Mouse (Mus musculus): Measurements from ENCODE around the gene Olfr150. TPM values are rescaled to one million over a fixed set of nuclear protein-coding genes. Genes with fewer than 3 reads are reported as not detected.
"Not testable (repeated sequence)": the region's sequence is repeated elsewhere in the genome, so short reads cannot be mapped to it uniquely, and the experiment has no call there.

The Olfr150 gene
- not detected for total RNA-seq (2018; cell fraction: chromatin; rRNA removed)
- total RNA-seq (2018; cell fraction: cytosol; rRNA removed) = not detected
- total RNA-seq (2018; cell fraction: nucleus; rRNA removed) = not detected
- not detected in 3 replicates for polyA plus RNA-seq (2018)

GRCm38 (mm10) chr9:39730678-39731077 lies at the start of gene Olfr150:
Olfr150 (plus strand) TSS chr9:39730978.
- Histone ChIP-seq H3K27ac (no peak within 1 kb of the TSS), H3K4me3 (ENCODE audit: inconsistent target) (no peak within 1 kb of the TSS), H3K36me3 (ENCODE audit: inconsistent target) (no peaks in the 10 kb centered on the region), H3K79me2 (ENCODE audit: inconsistent target) (no peaks in the 10 kb centered on the region)

GRCm38 (mm10) chr9:39701123-39701522 lies 29.7 kb upstream of the Olfr150 start:
- H3K27ac ChIP-seq; H3K79me2 ChIP-seq (ENCODE audit: inconsistent target); H3K4me3 ChIP-seq (ENCODE audit: inconsistent target); H3K36me3 ChIP-seq (ENCODE audit: inconsistent target): not testable (repeated sequence)
- WGBS (ENCODE audit: missing documents) = 86% methylated on average over 4 of the region's 8 CpGs

- no peaks in the 10 kb centered on the region for H3K79me2 ChIP-seq (ENCODE audit: inconsistent target)
- no peak within 1 kb of the TSS for H3K27ac ChIP-seq
- no peak within 1 kb of the TSS for H3K4me3 ChIP-seq (ENCODE audit: inconsistent target)
- H3K36me3 ChIP-seq (ENCODE audit: inconsistent target) = no peaks in the 10 kb centered on the region
Measured at GRCm38 (mm10) chr9:39707017-39707416, 23.8 kb upstream of the Olfr150 start, which contains the start of gene Olfr149. Olfr149 (minus strand) TSS chr9:39707117.

- H3K27ac ChIP-seq = no peak overlapping the region
- H3K79me2 ChIP-seq (ENCODE audit: inconsistent target) = no peaks in the 10 kb centered on the region
- no peak overlapping the region for H3K4me3 ChIP-seq (ENCODE audit: inconsistent target)
- 56% methylated on average over 3 of the region's 3 CpGs for WGBS (ENCODE audit: missing documents)
- H3K36me3 ChIP-seq (ENCODE audit: inconsistent target) = no peaks in the 10 kb centered on the region
Measured at GRCm38 (mm10) chr9:39708958-39709357, 21.8 kb upstream of the Olfr150 start.

GRCm38 (mm10) chr9:39711053-39711452 lies 19.7 kb upstream of the Olfr150 start, which contains the start of gene Olfr965:
Olfr965 (plus strand) TSS chr9:39711353.
- Histone ChIP-seq H3K27ac (no peak within 1 kb of the TSS), H3K36me3 (ENCODE audit: inconsistent target) (no peaks in the 10 kb centered on the region), H3K79me2 (ENCODE audit: inconsistent target) (no peaks in the 10 kb centered on the region), H3K4me3 (ENCODE audit: inconsistent target) (no peak within 1 kb of the TSS)

- H3K27ac ChIP-seq = no peak overlapping the region
- no peaks in the 10 kb centered on the region for H3K79me2 ChIP-seq (ENCODE audit: inconsistent target)
- no peaks in the 10 kb centered on the region for H3K36me3 ChIP-seq (ENCODE audit: inconsistent target)
- WGBS (ENCODE audit: missing documents) = 90% methylated on average over 1 of the region's 1 CpGs
- H3K4me3 ChIP-seq (ENCODE audit: inconsistent target) = no peak overlapping the region
Measured at GRCm38 (mm10) chr9:39740741-39741140, 10.0 kb downstream of the Olfr150 start.

GRCm38 (mm10) chr9:39745949-39746348 lies 15.2 kb downstream of the Olfr150 start, which contains the start of gene Olfr967:
Olfr967 (plus strand) TSS chr9:39746249.
- Histone ChIP-seq H3K27ac (no peak within 1 kb of the TSS), H3K36me3 (ENCODE audit: inconsistent target) (no peaks in the 10 kb centered on the region), H3K79me2 (ENCODE audit: inconsistent target) (no peaks in the 10 kb centered on the region), H3K4me3 (ENCODE audit: inconsistent target) (no peak within 1 kb of the TSS)

- 100% methylated on average over 1 of the region's 1 CpGs for WGBS (ENCODE audit: missing documents)
- H3K4me3 ChIP-seq (ENCODE audit: inconsistent target) = no peak overlapping the region
- H3K79me2 ChIP-seq (ENCODE audit: inconsistent target) = no peaks in the 10 kb centered on the region
- H3K27ac ChIP-seq = no peak overlapping the region
- H3K36me3 ChIP-seq (ENCODE audit: inconsistent target) = no peaks in the 10 kb centered on the region
Measured at GRCm38 (mm10) chr9:39746428-39746827, 15.7 kb downstream of the Olfr150 start.

- no peaks in the 10 kb centered on the region for H3K79me2 ChIP-seq (ENCODE audit: inconsistent target)
- H3K27ac ChIP-seq = no peak within 1 kb of the TSS
- H3K4me3 ChIP-seq (ENCODE audit: inconsistent target) = no peak within 1 kb of the TSS
- H3K36me3 ChIP-seq (ENCODE audit: inconsistent target) = no peaks in the 10 kb centered on the region
- 80% methylated on average over 1 of the region's 1 CpGs for WGBS (ENCODE audit: missing documents)
Measured at GRCm38 (mm10) chr9:39783153-39783552, 52.4 kb downstream of the Olfr150 start, which contains the start of gene Olfr968. Olfr968 (minus strand) TSS chr9:39783253.

Other genes with a start within 250 kb of the Olfr150 start
- not detected in 3 replicates for gene Olfr44, start 237.0 kb upstream of the Olfr150 start, polyA plus RNA-seq (2018)
- gene Olfr957, start 215.2 kb upstream of the Olfr150 start, polyA plus RNA-seq (2018) = not detected in 3 replicates
- gene Olfr958, start 176.9 kb upstream of the Olfr150 start, polyA plus RNA-seq (2018) = not detected in 3 replicates
- not detected in 3 replicates for gene Olfr959, start 155.4 kb upstream of the Olfr150 start, polyA plus RNA-seq (2018)
- not detected in 3 replicates for gene AW551984, start 126.6 kb upstream of the Olfr150 start, polyA plus RNA-seq (2018)
- not detected in 3 replicates for gene Olfr148, start 120.3 kb upstream of the Olfr150 start, polyA plus RNA-seq (2018)
- gene Olfr960, start 109.6 kb upstream of the Olfr150 start, polyA plus RNA-seq (2018) = not detected in 3 replicates
- not detected in 3 replicates for gene Olfr961, start 85.9 kb upstream of the Olfr150 start, polyA plus RNA-seq (2018)
- gene Olfr963, start 63.8 kb upstream of the Olfr150 start, polyA plus RNA-seq (2018) = not detected in 3 replicates
- gene Olfr149, start 23.9 kb upstream of the Olfr150 start, polyA plus RNA-seq (2018) = not detected in 3 replicates
- not detected in 3 replicates for gene Olfr965, start 19.6 kb upstream of the Olfr150 start, polyA plus RNA-seq (2018)
- gene Olfr967, start 15.3 kb downstream of the Olfr150 start, polyA plus RNA-seq (2018) = not detected in 3 replicates
- gene Olfr968, start 52.3 kb downstream of the Olfr150 start, polyA plus RNA-seq (2018) = not detected in 3 replicates
- gene Olfr969, start 60.0 kb downstream of the Olfr150 start, polyA plus RNA-seq (2018) = not detected in 3 replicates
- not detected in 3 replicates for gene Olfr970, start 77.9 kb downstream of the Olfr150 start, polyA plus RNA-seq (2018)
- gene Olfr971, start 105.9 kb downstream of the Olfr150 start, polyA plus RNA-seq (2018) = not detected in 3 replicates
- not detected in 3 replicates for gene Olfr972, start 135.4 kb downstream of the Olfr150 start, polyA plus RNA-seq (2018)
- not detected in 3 replicates for gene Olfr229, start 176.4 kb downstream of the Olfr150 start, polyA plus RNA-seq (2018)
- not detected in 3 replicates for gene Olfr974, start 206.5 kb downstream of the Olfr150 start, polyA plus RNA-seq (2018)
- gene Olfr975, start 221.1 kb downstream of the Olfr150 start, polyA plus RNA-seq (2018) = not detected in 3 replicates
- gene Olfr976, start 230.2 kb downstream of the Olfr150 start, polyA plus RNA-seq (2018) = not detected in 3 replicates

Data from macrophage (primary cell).